Mouse (Mus musculus): ENCODE data around the gene Sgo2a.
"Not testable (repeated sequence)": the region's sequence is repeated elsewhere in the genome, so short reads cannot be mapped to it uniquely, and the experiment has no call there.

The Sgo2a gene

GRCm38 (mm10) chr1:58031160-58031769 lies 35.5 kb downstream of the Sgo2a start:
- peak; percentile 29 to 43 for DNase-seq

- not testable (repeated sequence) for DNase-seq
These were observed 41.5 kb downstream of the Sgo2a start for GRCm38 (mm10) chr1:58037306-58037705.

- DNase-seq, result peak; percentile 14 to 19
These were observed 49.3 kb downstream of the Sgo2a start for GRCm38 (mm10) chr1:58045076-58045475.

- peak; percentile 76 to 87 for DNase-seq
These were observed 49.8 kb downstream of the Sgo2a start for GRCm38 (mm10) chr1:58045546-58045945.

GRCm38 (mm10) chr1:58046721-58047290 lies 51.0 kb downstream of the Sgo2a start:
- peak in 1 of 2 experiments; percentile 17 for DNase-seq

- DNase-seq, result no peak
These were observed 53.4 kb downstream of the Sgo2a start for GRCm38 (mm10) chr1:58049126-58049525.

GRCm38 (mm10) chr1:58055598-58055997 lies 59.8 kb downstream of the Sgo2a start:
- DNase-seq, result peak; percentile 12 to 16

GRCm38 (mm10) chr1:58056074-58056807 lies 60.5 kb downstream of the Sgo2a start:
- no peak for DNase-seq

- no peak for DNase-seq
These were observed 61.2 kb downstream of the Sgo2a start for GRCm38 (mm10) chr1:58056939-58057338.

- DNase-seq, result no peak
These were observed 63.1 kb downstream of the Sgo2a start for GRCm38 (mm10) chr1:58058846-58059245.

GRCm38 (mm10) chr1:58062131-58062530 lies 66.4 kb downstream of the Sgo2a start:
- DNase-seq, result no peak

GRCm38 (mm10) chr1:58065151-58065550 lies 69.4 kb downstream of the Sgo2a start:
- DNase-seq, result no peak

GRCm38 (mm10) chr1:58065606-58066005 lies 69.8 kb downstream of the Sgo2a start:
- no peak for DNase-seq

- DNase-seq, result no peak
These were observed 73.4 kb downstream of the Sgo2a start for GRCm38 (mm10) chr1:58069181-58069580.

GRCm38 (mm10) chr1:58070091-58070490 lies 74.3 kb downstream of the Sgo2a start:
- no peak for DNase-seq

GRCm38 (mm10) chr1:58071006-58071405 lies 75.2 kb downstream of the Sgo2a start:
- no peak for DNase-seq

- DNase-seq, result no peak
These were observed 75.7 kb downstream of the Sgo2a start for GRCm38 (mm10) chr1:58071509-58071908.

- DNase-seq, result no peak
These were observed 76.6 kb downstream of the Sgo2a start for GRCm38 (mm10) chr1:58072416-58072815.

- DNase-seq, result no peak
These were observed 77.4 kb downstream of the Sgo2a start for GRCm38 (mm10) chr1:58072991-58073730.

- no peak for DNase-seq
These were observed 78.5 kb downstream of the Sgo2a start for GRCm38 (mm10) chr1:58074266-58074665.

Measured in cerebellum, adult 18-20 months (tissue).